Mouse (Mus musculus) natural killer cell, adult 2 months (primary cell): ENCODE data around the gene Ncoa1.

Experiments used
- DNase-seq, 2 experiments: peaks; one replicate each; pipeline ENCODE4 v3.0.0; 2022; ENCODE audit warnings: low spot score in 2 of 2

Ncoa1 gene

GRCm38 (mm10) chr12:4212908-4213307 lies 264.1 kb downstream of the Ncoa1 start:
- no peak for DNase-seq

- DNase-seq, result peak in 1 of 2 experiments; percentile 68
Observed at GRCm38 (mm10) chr12:4211174-4211573, 265.8 kb downstream of the Ncoa1 start.

- no peak for DNase-seq
Observed at GRCm38 (mm10) chr12:4209196-4209595, 267.8 kb downstream of the Ncoa1 start.

GRCm38 (mm10) chr12:4208405-4209133 lies 268.4 kb downstream of the Ncoa1 start:
- peak; percentile 24 to 55 for DNase-seq

GRCm38 (mm10) chr12:4206106-4206505 lies 270.9 kb downstream of the Ncoa1 start:
- DNase-seq, result no peak

- DNase-seq, result no peak
Observed at GRCm38 (mm10) chr12:4202206-4202605, 274.8 kb downstream of the Ncoa1 start.

- no peak for DNase-seq
Observed at GRCm38 (mm10) chr12:4201454-4202200, 275.4 kb downstream of the Ncoa1 start.

GRCm38 (mm10) chr12:4199271-4199670 lies 277.7 kb downstream of the Ncoa1 start:
- DNase-seq, result no peak

- DNase-seq, result no peak
Observed at GRCm38 (mm10) chr12:4198702-4199101, 278.3 kb downstream of the Ncoa1 start.
